Mouse (Mus musculus) kidney, adult 2 months (tissue): ENCODE measurements around the gene Rapgef2.

Source experiments
- CTCF ChIP-seq: fragments of 200-500 bp; conservative IDR thresholded peaks from 2 replicates; pipeline ENCODE4 v1.5.1; 2011; ENCODE audit warnings: low read depth, mild to moderate bottlenecking, control low read depth, low read length, moderate library complexity, mixed read lengths; ENCODE audit not compliant: insufficient read depth, insufficient read length
- POLR2A ChIP-seq: fragments of 200-500 bp; IDR thresholded peaks from one replicate; pipeline ENCODE4 v1.6.1; 2011; ENCODE audit warnings: low read depth, low read length, control low read depth

- TF ChIP-seq CTCF (no peak), POLR2A (no peak)
Observed at GRCm38 (mm10) chr3:79191471-79191870, 94.8 kb downstream of the Rapgef2 start.
